ENCODE assay signal across 8 mouse cellular contexts in the genomic region with DNA sequence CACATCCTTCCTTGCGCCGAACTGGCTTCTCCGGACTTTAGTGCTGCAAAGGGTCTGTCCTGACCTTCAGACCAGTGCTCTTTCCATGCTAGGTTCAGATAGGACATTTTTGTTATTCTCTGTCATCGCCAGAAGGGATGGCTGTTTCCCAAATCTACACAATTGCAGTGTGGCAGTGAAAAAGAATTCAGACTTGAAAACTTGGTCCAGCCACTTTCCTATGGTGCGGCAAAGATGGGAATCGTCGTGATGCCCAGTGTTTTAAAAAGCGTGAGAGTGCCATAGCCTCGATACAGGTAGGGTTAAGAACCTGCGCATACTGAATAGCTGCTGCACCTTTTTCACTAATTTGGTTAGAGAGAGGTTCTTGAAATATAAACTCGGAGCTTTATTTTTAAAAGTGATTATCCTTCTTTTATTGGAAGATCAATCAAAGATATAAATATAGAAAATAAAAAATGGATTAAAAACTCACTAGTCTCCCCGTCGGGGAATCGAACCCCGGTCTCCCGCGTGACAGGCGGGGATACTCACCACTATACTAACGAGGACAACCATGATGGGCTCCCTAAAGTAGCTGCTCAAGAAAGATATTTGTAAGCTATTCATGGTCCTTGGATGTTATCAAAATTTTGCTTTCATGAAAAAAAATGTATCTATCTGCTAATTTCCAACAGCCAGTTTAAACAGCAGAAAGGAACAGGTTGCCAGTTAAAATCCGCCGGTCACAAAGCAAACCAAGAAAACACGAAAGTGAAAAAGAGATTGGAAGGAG. TPM values are rescaled to one million over a fixed set of nuclear protein-coding genes. Genes with fewer than 3 reads are reported as not detected.
A peak's percentile ranks its signal among the peaks of the same experiment; 100 is the strongest.
DNase-seq lines count a peak whose midpoint lies in the region; ATAC-seq lines count a peak whose summit lies in the region.

No protein-coding gene starts in this region.

- 0 out of 2 replicates have a peak, but pooled peaks cover 5% of the 10 kb centered on the region for H3K4me1 ChIP-seq in intestine, embryonic 15.5 days (replicated peaks)

- intact Hi-C loops in gastrocnemius, postnatal 36 days (cut with DNase I) = loop anchor here (10.0 kb wide), 1 partner anchor 378 kb away; a partner anchor contains a TSS
- intact Hi-C loops in left cerebral cortex, postnatal 14 days (cut with DNase I) = loop anchor here (2.0 kb wide), 1 partner anchor 66 kb away; no protein-coding TSS in a partner anchor

- peak; percentile 81 for DNase-seq in cerebellum, adult 11 months
- peak; percentile 96 for DNase-seq in embryo, embryonic 10.5 days (ENCODE audit: low spot score)
- peak; percentile 36 to 53 for DNase-seq in gastrocnemius, postnatal 36 days
- DNase-seq in left cerebral cortex, postnatal 14 days (ENCODE audit: low spot score in 2 of 2) = peak; percentile 60 to 90
- peak; percentile 77 for DNase-seq in skeletal muscle tissue, adult 2 months (ENCODE audit: low read depth, low spot score)

- H3K36me3 ChIP-seq in intestine, embryonic 15.5 days = no peaks in the 10 kb centered on the region

- peak overlapping the region; percentile 63 for H3K4me2 ChIP-seq in intestine, embryonic 15.5 days (replicated peaks)

- no peaks in the 10 kb centered on the region for H3K9me3 ChIP-seq in intestine, embryonic 15.5 days

- H3K27me3 ChIP-seq in intestine, embryonic 15.5 days (replicated peaks) = peaks cover 3% of the 10 kb centered on the region; the same call in 1 of the 2 replicates

- no peak overlapping the region for H3K27ac ChIP-seq in intestine, embryonic 15.5 days

- no peak for ATAC-seq in cerebellum, adult (ENCODE audit: insufficient number of reproducible peaks, low FRiP score, low TSS enrichment)
- peak; percentile 70 for ATAC-seq in intestine, embryonic 15.5 days
- ATAC-seq in megakaryocyte progenitor cell, adult 5-6 weeks (replicated peaks; ENCODE audit: poor library complexity) = peak; percentile 37

- 4% methylated on average over 22 of the region's 22 CpGs for WGBS in intestine, embryonic 15.5 days

- H3K4me3 ChIP-seq in intestine, embryonic 15.5 days (replicated peaks) = peak overlapping the region; percentile 33

- no peak overlapping the region for H3K9ac ChIP-seq in intestine, embryonic 15.5 days

RNA-seq across cellular contexts. Expression of a gene that starts 18.0 kb away (rescaled TPM):
- total RNA-seq in gastrocnemius, postnatal 36 days (2021) = not detected
- 1.7 and 1.8 TPM in 2 replicates for polyA plus RNA-seq in intestine, embryonic 15.5 days (2015; fragmentation: Nextera tagmentation; extraction: Ambion mirVana)
- not detected for total RNA-seq in left cerebral cortex, postnatal 14 days (2021)
- 5.4 and 10.5 TPM in 2 replicates for total RNA-seq in megakaryocyte progenitor cell, adult 5-6 weeks (2015)
- 7.7 and 8.0 TPM in 2 replicates for total RNA-seq in megakaryocyte progenitor cell, adult 5-6 weeks (2017)

RNA-seq across cellular contexts. Expression of a gene that starts 28.0 kb away (rescaled TPM):
- total RNA-seq in gastrocnemius, postnatal 36 days (2021) = 1 to 10 TPM; 2.6 to 4.6 TPM
- polyA plus RNA-seq in intestine, embryonic 15.5 days (2015; fragmentation: Nextera tagmentation; extraction: Ambion mirVana) = 14.0 and 14.7 TPM in 2 replicates
- total RNA-seq in left cerebral cortex, postnatal 14 days (2021) = 10 to 100 TPM; 10.3 to 10.8 TPM
- 384 and 416 TPM in 2 replicates for total RNA-seq in megakaryocyte progenitor cell, adult 5-6 weeks (2015)
- total RNA-seq in megakaryocyte progenitor cell, adult 5-6 weeks (2017) = 406 and 474 TPM in 2 replicates

Comparison
In these comparisons a context has a peak if more than half of its experiments do, and no peak if none do; other contexts are left out.
1. DNase-seq: peak in every context shown above with its lines; median percentile 96 in embryo, embryonic 10.5 days; 81 in cerebellum, adult 11 months; 77 in skeletal muscle tissue, adult 2 months; 75 in left cerebral cortex, postnatal 14 days; 44 in gastrocnemius, postnatal 36 days.
2. RNA of a gene that starts 18.0 kb away (total RNA-seq): 5.4 to 10.5 TPM in megakaryocyte progenitor cell, adult 5-6 weeks; not detected in gastrocnemius, postnatal 36 days and not detected in left cerebral cortex, postnatal 14 days; every median in the first group is over 4 times any median in the second.
3. RNA of a gene that starts 28.0 kb away (total RNA-seq): 384 to 474 TPM in megakaryocyte progenitor cell, adult 5-6 weeks; 10.3 to 10.8 TPM in left cerebral cortex, postnatal 14 days and 2.6 to 4.6 TPM in gastrocnemius, postnatal 36 days; every median in the first group is over 10 times any median in the second.